Mouse (Mus musculus): Measurements from ENCODE around the gene Gpr132.

Gene Gpr132

DNA sequence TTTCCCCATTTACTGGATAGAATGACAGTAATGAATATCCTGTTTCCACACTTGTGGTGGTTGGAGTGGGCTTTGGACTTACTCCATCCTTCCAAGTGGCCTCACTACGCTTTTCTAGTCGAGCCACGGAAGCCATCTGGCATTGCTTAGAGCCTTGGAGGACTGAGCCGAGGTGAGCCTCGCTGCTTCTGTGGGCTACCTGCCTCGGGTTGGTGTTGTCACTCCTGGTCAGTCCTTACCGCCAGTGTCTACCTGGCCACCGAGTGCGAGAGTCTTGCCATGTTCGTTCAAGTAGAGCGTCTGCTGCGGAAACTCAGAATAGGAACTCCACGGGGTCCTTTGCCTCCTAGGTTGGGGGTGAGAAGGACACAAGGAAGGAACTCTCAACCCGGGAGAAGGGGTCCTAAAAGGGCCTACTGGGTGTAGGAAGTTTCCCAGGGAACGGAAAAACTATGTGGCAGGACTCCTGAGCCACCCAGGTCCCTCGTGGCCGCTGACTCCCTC lies 9.1 kb upstream of the Gpr132 start:
- DNase-seq (ENCODE audit: low read depth in 2 of 2, low spot score in 2 of 2) = no peak

DNA sequence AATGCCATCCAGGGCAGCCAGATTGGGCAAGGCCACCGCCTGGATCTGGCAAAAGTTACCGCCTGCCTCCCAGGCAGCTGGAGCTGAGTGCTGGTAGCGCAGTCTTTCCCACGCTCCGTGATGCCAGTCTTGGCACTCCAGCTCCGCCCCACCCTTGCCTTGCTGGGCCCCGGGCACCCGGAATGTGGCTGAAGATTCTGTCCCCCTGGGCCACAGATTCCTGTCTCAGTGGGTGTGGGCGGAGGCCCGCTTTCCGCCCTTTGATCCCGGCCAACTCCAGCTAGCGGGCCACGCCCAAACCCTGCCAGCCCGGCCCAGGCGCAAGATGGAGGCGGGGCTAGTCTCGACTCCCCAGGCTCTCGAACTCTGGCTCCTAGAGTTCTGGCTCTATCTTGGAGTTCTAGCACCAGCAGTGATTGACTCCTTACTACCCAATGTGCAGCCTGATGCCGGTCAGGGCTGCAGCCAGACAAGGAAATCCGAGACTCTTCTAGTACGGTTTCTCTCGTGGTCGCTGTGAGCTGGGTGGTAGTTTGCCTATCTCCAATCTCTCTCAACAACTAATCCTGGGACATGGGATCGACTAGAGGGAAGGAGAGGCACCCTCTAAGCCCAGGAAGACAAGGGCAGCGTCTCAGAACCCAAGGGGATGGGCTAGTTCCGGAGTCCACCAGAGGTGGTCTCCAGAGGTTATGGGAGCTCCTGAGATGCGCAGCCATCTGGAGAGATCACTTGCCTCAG lies 8.5 kb upstream of the Gpr132 start:
- no peak for DNase-seq (ENCODE audit: low read depth in 2 of 2, low spot score in 2 of 2)

DNA sequence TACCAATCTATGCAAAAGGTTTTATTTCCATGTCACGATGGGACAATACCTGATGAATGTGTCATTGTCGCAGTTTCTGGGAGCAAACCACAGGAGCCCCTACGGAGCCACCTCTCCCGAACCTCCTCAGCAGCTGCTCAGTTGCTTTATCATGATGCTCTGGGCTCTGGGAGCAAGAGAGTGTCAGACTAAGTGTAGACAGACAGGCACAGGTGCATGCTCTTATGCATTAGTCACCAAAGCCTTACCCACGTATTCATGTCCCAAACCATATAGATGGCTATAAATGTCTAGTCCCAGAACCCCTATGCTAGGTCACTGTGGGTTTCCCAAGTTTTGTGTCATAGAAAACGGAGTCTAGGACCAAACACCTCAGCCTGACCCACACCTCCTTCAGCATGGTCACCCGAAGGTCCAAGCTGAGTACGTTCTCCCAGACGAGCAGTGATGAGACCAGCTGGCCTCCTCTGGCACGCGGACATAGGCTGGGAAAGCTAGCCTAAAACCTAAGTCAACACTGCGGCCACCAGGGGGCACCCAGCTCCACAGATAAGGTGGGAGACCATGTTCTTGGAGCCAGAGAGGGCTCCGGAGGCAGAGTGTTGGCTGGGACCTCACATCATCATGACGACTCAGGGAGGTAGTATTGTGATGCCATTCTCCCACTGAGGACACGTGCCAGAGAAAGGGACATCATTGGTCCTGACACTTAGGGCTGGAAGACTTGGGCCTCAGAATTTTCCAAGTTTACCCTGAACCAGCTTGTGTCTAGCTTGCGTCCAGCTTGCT lies 7.4 kb upstream of the Gpr132 start:
- peak; percentile 81 to 91 for DNase-seq (ENCODE audit: low read depth in 2 of 2, low spot score in 2 of 2)

DNA sequence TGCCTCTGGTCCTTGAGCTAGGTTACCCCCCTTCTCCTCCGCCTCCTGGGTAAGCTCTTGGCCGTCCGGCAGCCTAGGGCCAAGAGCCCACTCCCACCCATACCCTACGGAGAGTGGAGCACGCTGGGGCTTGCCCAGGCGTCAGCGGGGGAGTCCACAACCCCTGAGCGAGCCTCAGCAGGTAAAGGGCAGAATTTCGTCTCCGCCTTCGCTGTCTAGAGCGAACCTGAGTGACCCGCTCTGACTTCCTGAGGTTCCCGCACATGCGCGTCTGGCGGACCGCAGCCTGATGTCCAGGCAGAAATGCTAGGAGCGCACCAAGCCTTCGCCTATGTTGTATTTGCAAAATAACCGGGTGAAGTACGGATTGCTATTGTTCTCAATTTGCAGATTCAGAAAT lies 6.2 kb upstream of the Gpr132 start:
- no peak for DNase-seq (ENCODE audit: low read depth in 2 of 2, low spot score in 2 of 2)

DNA sequence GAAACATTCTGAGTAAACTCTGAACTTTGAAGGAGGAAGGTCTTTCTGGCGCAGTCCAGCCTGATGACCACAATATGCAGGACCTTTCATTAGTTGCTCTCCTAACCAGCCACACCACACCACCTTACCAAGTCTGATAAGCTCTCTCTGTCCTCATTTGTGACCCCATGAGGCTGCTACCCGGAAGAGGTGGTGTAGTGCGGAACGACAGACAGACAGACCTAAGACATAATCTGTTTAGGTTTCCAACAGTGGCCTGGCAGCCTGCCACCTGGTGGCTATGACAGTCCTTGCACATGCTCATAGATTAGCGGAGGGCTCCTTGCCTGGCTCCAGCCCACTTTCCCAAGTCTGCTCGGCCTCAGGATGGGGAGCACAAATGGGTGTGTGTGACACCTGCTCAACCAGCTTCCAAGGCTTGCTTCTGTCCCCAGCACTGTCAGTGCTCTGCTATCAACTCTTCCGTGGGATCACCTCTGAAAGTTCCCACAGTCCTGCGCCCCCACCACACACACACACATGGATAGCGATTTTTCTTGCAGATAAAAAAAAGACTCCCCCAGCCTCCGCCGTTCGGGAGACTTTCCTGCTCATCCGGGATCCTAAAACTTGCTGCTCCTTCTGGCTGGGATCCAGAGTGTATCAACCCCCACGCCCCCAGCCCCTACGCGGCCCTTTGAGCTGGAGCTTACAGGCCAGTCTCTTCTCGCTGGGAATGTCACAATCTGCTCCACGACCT lies 5.6 kb upstream of the Gpr132 start:
- peak; percentile 77 to 83 for DNase-seq (ENCODE audit: low read depth in 2 of 2, low spot score in 2 of 2)

DNA sequence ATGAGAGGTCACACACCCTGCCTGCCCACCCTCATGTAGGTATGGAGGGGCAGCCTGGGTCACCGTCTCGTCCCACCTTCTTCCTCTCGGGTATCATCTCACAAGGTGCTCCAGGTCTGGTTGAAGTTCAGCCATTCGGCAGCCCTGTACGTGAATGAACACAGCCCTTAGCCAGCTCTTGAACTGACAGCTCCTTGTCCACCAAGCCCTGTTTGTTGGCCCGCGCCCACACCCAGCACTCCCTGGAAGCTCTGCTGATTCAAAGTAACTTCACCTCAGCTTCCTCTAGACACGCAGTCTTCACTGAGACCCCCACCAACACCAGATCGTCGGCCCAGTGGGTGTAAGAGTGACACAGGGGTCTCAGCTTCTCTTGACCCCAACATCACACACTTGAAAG lies 5.0 kb upstream of the Gpr132 start:
- no peak for DNase-seq (ENCODE audit: low read depth in 2 of 2, low spot score in 2 of 2)

DNA sequence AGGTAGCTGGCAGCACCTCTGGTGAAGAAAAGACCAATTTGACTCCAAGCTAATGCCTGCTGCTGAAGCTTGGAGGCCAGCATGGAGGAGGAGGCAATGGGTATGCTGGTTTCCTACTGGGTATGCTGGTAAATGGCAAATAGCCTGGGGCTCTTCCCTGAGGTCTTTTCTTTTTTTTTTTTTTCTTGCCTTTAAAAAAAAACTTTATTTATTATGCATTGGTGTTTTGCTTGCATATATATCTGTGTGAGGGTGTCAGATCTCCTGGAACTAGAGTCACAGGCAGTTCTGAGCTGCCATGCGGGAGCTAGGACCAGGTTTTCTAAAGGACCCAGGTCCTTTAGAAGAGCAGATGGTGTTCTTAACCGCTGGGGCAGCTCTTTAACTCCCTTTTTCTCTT lies 3.2 kb upstream of the Gpr132 start:
- DNase-seq (ENCODE audit: low read depth in 2 of 2, low spot score in 2 of 2) = no peak

DNA sequence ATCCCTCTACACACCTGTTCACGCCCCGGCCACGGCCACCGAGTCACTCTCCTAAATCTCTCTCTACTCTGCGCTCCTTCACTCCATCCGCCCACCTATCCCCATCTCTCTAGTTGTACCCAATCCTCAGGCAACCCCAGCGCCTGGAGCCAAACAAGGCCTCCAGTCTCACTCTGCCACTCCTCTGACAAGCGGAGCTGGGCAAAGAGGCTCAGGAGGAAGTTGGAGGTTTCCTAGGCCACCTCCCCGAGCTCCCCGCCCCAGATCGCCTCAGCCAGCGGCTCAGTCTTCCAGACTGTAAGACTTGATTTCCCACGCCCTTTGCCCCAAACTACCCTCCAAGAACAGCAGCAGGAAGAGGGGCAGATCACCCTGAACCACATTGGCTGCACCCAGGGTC lies 2.7 kb upstream of the Gpr132 start:
- DNase-seq (ENCODE audit: low read depth in 2 of 2, low spot score in 2 of 2) = no peak

DNA sequence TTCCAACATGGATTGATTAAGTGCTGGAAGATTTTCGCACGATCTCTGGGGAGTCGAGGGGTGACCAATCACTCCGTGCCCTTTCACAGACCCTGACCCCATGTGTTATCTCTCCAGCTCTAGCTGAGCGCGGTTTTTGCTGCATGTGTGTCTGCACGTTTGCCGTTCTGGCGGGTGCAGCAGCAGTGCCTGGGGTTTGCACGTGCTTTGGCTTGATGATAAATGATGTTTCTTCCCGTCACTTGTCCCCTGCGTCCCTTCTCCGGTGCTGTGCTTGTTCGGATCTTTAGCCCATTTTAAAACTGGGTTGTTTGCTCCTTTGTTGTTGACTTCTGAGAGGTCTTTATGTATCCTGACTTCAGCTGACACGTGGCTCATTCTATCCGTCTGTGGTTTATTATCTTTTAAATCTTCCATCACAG lies 1.8 kb upstream of the Gpr132 start:
- DNase-seq (ENCODE audit: low read depth in 2 of 2, low spot score in 2 of 2) = no peak

DNA sequence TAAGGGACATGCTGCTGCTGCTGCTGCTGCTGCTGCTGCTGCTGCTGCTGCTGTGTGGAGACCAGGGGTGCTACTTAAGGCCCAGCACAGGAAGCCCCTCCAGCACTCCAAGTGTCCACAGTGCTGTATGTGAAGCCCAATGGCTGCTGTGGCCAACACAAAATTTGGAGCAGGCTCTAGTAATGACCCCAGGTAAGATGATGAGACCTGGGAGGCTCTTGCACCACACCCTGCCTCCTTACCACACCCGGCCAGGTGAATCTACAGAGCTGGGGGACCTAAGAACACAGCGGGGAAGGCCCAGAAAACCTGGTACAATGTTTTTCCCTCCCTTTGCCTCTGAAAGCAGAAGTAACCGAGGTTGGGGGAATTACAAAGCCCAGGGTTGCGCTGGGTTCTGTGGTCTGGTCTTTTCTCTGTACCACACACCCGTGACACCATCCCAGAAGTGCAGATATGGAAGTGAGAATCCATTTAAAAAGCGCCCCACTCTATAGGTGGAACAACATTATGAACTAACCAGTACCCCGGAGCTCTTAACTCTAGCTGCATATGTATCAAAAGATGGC lies 838 bp downstream of the Gpr132 start:
- no peak for DNase-seq (ENCODE audit: low read depth in 2 of 2, low spot score in 2 of 2)

DNA sequence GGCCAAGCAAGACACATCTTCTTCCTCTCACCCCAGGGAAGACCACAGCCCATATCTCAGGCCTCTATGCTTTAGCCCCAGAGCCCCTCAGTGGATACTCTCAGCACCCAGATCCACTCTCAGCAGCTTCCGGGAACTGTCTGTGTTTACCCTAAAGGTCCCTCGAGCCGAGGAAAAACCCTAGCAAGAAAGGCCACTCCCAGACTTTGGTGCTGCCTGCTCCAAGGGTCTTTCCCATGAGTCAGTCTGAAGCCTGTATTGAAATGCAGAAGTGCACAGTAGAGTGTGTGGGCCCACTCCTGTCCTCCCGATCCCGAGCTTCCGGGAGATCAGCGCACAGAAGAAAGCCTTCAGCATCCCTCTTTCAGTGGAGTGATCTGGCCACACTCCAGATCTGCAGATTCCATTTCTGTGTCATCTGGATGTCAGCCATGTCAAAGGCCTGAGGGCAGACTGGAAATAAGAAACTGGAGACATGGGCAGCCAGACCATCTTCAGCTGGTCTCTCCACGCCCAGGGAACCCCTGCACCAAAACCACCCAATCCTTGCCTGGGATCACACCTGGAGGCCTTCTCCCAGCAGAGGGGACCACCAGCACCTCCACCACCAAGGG lies 1.5 kb downstream of the Gpr132 start:
- no peak for DNase-seq (ENCODE audit: low read depth in 2 of 2, low spot score in 2 of 2)

DNA sequence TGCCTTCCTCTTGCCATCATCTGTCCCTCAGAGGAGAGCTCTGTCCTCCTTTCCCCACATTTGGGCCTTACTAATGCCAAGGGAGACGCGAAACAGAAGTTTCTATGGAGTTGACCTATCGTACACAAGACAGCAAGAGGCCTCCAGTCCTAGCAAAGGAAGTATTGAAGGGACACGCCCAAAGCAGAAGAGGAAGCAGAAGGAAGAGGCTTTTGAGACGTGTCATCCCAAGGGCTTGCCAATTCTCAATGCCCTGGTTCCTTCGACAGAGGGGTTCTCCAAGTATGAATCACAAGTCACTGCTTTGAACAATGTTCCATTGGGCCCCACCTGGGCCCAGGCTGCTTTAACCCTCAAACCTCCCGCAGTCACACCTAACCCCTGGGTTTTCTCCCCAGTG lies 3.2 kb downstream of the Gpr132 start:
- DNase-seq (ENCODE audit: low read depth in 2 of 2, low spot score in 2 of 2) = no peak

DNA sequence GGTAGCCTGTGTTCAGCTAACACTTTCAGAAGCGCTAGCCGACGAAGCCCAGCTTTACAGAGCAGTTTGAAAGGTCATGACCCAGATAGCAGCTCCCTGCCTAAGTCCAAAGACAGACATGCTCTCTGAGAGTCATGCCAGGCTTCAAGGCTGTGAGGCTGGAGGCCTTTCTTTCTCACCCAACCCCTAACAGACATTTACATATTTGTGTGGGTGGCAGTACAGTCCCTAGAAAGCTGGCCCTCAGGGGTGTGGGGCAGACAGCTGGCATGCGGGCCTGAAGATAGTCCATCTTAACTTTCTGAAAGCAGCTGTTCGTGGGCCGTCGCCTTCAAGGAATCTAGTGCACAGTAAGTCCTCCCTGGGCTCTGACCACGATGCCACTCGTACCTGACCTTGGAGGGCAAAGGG lies 6.1 kb downstream of the Gpr132 start:
- no peak for DNase-seq (ENCODE audit: low read depth in 2 of 2, low spot score in 2 of 2)

DNA sequence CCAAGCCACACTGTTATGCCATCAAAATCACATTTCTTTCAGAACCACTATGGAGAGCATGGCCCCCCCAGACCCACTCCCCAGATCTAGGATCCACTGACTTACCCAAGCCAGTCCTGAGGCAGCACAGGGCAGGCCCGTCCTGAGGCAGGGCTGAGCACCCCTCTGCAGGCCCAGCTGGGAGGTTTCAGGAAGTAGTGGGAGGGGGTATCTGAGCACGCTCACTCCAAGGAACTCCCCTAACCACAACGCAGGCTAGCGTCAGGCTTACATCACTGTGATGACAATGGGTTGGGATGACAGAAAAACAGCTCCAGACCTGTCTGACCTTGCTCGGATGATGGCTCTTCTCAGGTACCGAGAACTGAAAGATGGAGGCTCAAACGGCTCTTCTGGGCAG lies 7.3 kb downstream of the Gpr132 start:
- DNase-seq (ENCODE audit: low read depth in 2 of 2, low spot score in 2 of 2) = peak; percentile 80 to 83

DNA sequence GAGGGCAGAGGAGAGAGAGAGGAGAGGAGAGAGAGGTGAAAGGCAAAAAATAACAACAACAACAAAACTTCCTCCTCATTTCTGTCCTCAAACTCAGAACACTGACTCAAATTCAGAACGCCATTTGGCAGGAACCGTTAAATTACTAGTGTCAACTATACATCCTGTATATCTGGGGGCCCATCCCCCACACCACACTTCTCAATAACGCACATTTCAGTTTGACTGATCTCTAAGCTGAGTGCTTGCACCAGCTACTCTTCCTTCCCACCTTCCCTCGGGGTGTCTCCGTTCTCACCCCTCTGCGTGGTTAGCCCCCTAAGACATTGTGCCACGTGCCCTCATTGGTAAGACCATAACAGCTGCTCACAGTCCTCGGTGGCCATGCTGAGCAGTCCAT lies 8.1 kb downstream of the Gpr132 start:
- peak; percentile 75 to 87 for DNase-seq (ENCODE audit: low read depth in 2 of 2, low spot score in 2 of 2)

DNA sequence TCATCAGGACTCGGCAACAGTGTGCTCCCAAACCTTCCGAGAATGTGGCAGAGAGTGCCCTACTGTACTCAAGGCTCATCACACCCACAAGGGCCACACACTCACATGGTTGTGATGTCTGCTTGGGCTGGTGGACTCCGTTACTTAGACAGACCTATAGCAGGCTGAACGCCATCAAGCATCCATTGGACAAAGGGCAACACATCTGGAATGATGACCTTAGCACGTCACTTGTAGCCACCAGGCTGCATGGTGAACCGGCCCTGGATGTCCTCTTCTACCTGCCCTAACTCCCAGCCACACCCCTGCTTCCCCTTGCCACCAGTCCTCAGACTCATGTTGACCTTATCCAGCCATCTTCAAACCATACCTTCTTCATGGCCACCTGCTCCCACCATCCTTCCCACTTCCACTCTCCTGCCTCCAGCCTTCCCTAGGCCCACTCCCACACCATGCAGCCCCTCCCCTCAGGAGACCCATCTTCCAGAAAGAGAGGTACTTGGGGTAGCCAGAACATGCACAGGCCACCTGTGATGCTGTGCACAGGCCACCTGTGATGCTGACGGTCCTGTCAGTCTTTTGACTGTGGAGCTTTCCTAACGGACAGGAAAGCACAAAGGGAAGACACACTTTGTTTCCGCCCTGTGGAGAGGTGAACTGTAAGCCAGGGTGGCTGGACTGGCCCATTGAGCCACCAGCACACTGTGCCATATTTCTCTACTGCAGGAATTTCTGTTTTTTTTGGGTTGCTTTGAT lies 9.3 kb downstream of the Gpr132 start:
- no peak for DNase-seq (ENCODE audit: low read depth in 2 of 2, low spot score in 2 of 2)

DNA sequence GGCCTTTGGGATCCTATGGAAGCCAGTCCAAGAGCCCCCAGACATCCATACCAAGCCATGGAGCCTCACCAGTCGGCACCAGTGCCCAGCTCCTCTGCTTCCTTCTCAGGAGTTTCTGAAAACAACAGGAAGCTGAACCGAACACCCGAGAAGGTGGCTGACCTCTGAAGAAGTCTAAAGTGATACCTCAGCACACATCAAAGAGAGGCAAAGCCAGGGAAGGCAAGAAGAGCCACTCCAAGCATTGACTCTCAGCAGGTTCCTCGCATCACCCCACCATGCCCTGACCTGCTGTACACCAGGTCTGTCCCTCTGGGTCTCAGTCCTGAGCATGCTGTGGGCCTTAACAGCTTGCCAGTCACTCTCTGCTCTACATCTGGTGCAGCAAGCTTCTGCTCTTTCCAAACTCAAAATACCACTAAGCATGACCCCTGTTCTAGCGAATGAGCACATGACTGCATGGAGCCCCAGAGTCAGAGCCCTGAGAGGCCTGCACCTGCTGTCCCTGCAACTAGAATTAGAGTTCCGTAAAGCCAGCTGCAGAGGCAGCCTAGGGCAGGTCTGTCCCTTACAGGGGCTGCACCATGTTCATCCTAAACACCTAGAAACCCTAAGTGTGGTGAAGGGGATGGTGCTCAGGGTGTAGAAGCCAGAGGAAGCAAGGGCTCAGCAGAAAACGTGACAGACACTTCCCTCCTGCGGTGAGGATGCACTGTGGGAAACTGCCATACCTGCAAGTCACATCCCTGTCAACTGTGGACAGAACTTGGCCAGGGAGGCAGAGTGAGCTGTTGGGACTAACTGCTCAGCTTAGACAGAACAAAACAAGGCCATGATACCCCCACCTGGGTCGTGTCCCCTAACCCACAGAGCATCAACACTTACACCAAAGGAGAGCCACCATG lies 10.8 kb downstream of the Gpr132 start:
- DNase-seq (ENCODE audit: low read depth in 2 of 2, low spot score in 2 of 2) = no peak

DNA sequence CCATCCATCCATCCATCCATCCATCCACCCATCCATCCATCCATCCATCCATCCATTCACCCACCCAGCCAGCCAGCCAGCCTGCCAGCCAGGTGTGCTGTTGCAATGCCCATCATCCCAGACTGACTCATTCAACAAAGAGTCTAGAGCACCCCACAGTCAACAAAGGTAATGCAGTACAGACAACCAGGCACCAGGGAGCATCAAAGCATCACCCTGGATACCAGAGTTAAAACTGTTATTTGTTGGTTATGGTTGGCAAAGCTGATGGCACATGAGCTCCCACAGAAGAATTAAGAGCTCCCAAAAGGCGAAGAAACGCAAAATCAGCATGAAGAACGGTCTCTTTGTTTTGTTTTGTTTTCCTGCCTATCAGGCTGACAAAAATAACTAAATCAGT lies 11.7 kb downstream of the Gpr132 start:
- DNase-seq (ENCODE audit: low read depth in 2 of 2, low spot score in 2 of 2) = no peak

DNA sequence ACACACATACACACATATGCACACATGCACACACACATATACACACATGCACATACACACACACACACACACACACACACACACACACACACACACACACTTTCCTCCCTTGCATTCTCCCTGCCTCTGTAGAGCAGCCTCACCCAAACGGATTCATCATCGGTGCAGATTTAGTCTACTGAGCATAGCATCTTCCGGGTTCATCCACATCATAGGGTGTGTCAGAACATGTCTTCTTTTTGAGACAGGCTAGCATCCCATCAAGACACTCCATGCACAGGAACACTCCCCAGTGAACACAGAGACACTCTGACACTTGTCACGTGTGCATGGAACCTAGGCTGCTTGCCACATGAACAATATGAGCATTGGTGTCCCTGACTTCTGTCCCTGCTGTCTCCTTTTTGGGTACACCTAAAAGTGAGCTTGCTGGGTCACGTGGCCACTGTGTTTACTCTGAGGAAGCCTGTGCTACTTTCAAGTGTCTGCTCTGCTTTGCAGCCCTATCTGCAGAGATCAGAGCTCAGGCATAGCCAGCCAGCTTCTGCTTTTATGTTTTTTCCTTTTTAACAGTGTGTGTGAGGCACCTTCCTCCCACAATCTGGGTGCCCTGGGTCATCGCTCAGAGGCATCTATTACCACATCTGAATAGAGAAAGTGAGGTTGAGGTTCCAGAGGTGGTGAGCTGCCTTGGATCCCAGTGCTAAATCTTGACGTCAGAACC lies 13.3 kb downstream of the Gpr132 start:
- DNase-seq (ENCODE audit: low read depth in 2 of 2, low spot score in 2 of 2) = peak; percentile 80 to 84

Data from CD8-positive naive resting alpha-beta T cell, adult 2 months (primary cell).